Mouse (Mus musculus) stomach, embryonic 15.5 days (tissue): Measurements from ENCODE around the gene Aox2. TPM values are rescaled to one million over a fixed set of nuclear protein-coding genes. Genes with fewer than 3 reads are reported as not detected.

Source experiments
- ATAC-seq: fragments of 200-750 bp; cut with Nextera tagmentation; 2 replicates; pipeline ENCODE4 v1.8.0; 2017; ENCODE audit warnings: low read depth, moderate number of reproducible peaks, moderate TSS enrichment; ENCODE audit not compliant: insufficient read depth, low FRiP score
- H3K27ac ChIP-seq: fragments of 300-500 bp; sonication (generic); 2 replicates; pipeline ENCODE4 v1.5.1; 2015; ENCODE audit warnings: mild to moderate bottlenecking, inconsistent platforms
- H3K27me3 ChIP-seq: fragments of 300-500 bp; sonication (generic); replicated peaks from 2 replicates; pipeline ENCODE4 v1.6.1; 2015; ENCODE audit warnings: inconsistent platforms
- H3K36me3 ChIP-seq: fragments of 300-500 bp; sonication (generic); 2 replicates; pipeline ENCODE4 v1.6.1; 2015; ENCODE audit warnings: inconsistent platforms
- H3K4me1 ChIP-seq: fragments of 300-500 bp; sonication (generic); 2 replicates; pipeline ENCODE4 v1.6.1; 2015; ENCODE audit warnings: inconsistent platforms
- H3K4me2 ChIP-seq: fragments of 300-500 bp; sonication (generic); 2 replicates; pipeline ENCODE4 v1.6.1; 2015; ENCODE audit warnings: mild to moderate bottlenecking, inconsistent platforms
- H3K4me3 ChIP-seq: fragments of 300-500 bp; sonication (generic); replicated peaks from 2 replicates; pipeline ENCODE4 v1.5.1; 2015; ENCODE audit warnings: inconsistent platforms
- H3K9ac ChIP-seq: fragments of 300-500 bp; sonication (generic); 2 replicates; pipeline ENCODE4 v1.6.1; 2015; ENCODE audit warnings: inconsistent platforms
- H3K9me3 ChIP-seq: fragments of 300-500 bp; sonication (generic); 2 replicates; pipeline ENCODE4 v1.6.1; 2016; ENCODE audit warnings: inconsistent platforms
- WGBS: fragments of 180-500 bp; shearing (Covaris S2); methylation state at CpG from one replicate; pipeline ENCODE4 v1.1.7; 2015; 5-methylcytosine and 5-hydroxymethylcytosine counted together
- polyA plus RNA-seq: library from polyadenylated mRNA; unstranded; fragments of >200 nt; fragmentation: Nextera tagmentation; extraction: Ambion mirVana; gene quantifications from 2 replicates; pipeline ENCODE4 v1.2.1, GENCODE M21; 2015

The Aox2 gene
- polyA plus RNA-seq, 1 experiment from 2014 or later: 0.05 TPM

GRCm38 (mm10) chr1:58308594-58308993 is 30.5 kb downstream of the Aox2 start:
- Histone ChIP-seq H3K9ac (no peak overlapping the region), H3K27ac (no peak overlapping the region), H3K27me3 (no peaks in the 10 kb centered on the region), H3K9me3 (no peaks in the 10 kb centered on the region), H3K4me1 (peaks cover 8% of the 10 kb centered on the region; the same call in 1 of the 2 replicates), H3K36me3 (no peaks in the 10 kb centered on the region), H3K4me3 (no peak overlapping the region), H3K4me2 (no peak overlapping the region)
- no peak for ATAC-seq
- 82% methylated on average over 8 of the region's 8 CpGs for WGBS

DNA sequence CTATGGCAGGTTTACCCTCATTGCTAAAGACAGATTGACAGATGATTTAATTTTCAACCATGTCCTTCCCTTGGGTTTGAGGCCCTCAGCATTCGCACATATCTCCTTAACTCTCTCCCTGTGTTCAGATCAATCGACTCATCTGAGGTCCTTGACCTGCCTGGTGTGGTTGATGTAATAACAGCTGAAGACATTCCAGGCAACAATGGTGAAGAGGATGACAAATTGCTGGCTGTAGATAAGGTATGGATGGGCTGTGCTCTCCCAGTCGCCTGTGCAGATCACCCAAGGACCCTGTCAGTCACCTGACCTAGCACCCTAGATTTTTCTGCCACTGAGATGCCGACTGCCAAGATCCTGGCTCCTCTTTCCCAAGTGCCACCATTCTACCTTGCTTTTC is 31.7 kb downstream of the Aox2 start:
- 58% methylated on average over 4 of the region's 4 CpGs for WGBS
- H3K9me3 ChIP-seq: no peaks in the 10 kb centered on the region

DNA sequence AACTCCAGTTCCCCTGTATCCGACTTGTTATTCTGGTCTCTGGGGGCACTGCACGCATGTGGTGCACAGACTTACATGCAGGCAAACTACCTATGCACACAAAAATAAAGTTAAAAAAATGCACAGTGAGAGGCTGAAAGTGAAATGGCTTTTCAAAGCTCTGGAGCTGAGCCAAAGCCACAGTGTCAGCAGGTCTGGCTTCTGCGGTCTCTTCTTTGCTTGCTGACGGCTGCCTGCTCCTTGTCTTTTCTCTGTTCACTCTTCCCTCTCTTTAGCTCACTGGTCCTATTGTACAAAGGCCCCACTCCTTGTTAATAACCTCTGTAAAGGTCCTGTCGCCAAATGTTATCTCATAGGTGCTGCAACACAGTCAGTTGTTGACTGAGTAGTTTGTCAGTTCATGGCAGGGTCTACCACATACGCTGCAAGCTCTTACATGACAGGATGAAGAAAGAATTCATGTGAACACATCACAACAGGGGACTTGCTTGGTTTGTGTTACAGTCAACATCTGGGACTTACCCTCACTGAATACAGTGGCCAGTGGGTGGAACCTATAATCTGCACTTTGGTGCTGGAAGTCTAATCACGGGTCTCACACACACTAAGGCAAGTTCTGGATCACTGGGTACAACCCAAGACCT is 33.2 kb downstream of the Aox2 start:
- Histone ChIP-seq H3K4me2 (no peak overlapping the region), H3K4me3 (no peak overlapping the region), H3K4me1 (no peaks in the 10 kb centered on the region), H3K9ac (no peak overlapping the region), H3K27ac (no peak overlapping the region), H3K36me3 (no peaks in the 10 kb centered on the region), H3K27me3 (no peaks in the 10 kb centered on the region), H3K9me3 (no peaks in the 10 kb centered on the region)
- 73% methylated on average over 7 of the region's 7 CpGs for WGBS
- no peak for ATAC-seq

More for the DNA sequence above, 31.7 kb downstream of the Aox2 start:
- no peak overlapping the region for H3K9ac ChIP-seq
- no peaks in the 10 kb centered on the region for H3K36me3 ChIP-seq
- no peak overlapping the region for H3K4me3 ChIP-seq
- H3K4me1 ChIP-seq: no peaks in the 10 kb centered on the region
- H3K4me2 ChIP-seq: no peak overlapping the region
- no peaks in the 10 kb centered on the region for H3K27me3 ChIP-seq
- H3K27ac ChIP-seq: no peak overlapping the region
- ATAC-seq: no peak

DNA sequence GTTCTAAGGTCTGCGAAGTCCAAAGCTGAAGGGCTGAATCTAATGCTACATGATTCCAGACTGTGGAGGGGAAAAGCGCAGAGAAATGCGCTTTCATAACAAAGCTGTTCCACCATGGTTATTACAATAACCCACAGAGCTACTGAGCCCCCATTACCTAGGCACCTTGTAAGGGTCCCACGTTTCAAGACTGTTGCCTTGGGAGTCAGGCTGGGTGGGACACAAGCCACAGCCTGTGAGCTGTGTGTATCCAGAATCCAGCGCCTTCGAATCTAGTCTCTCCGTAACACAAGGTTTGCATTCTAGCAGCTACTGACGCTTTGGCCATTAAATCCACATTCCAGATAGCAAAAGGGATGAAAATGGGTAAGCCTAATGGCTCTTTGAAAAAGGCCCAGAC is 35.0 kb downstream of the Aox2 start:
- Histone ChIP-seq H3K9ac (no peak overlapping the region), H3K4me3 (no peak overlapping the region), H3K4me1 (no peaks in the 10 kb centered on the region), H3K9me3 (no peaks in the 10 kb centered on the region), H3K4me2 (no peak overlapping the region), H3K27ac (no peak overlapping the region), H3K36me3 (no peaks in the 10 kb centered on the region), H3K27me3 (no peaks in the 10 kb centered on the region)
- no peak for ATAC-seq
- 85% methylated on average over 8 of the region's 8 CpGs for WGBS

- no peaks in the 10 kb centered on the region for H3K36me3 ChIP-seq
- no peak overlapping the region for H3K4me3 ChIP-seq
- H3K4me1 ChIP-seq: no peaks in the 10 kb centered on the region
- no peak for ATAC-seq
- no peaks in the 10 kb centered on the region for H3K9me3 ChIP-seq
- H3K27me3 ChIP-seq: no peaks in the 10 kb centered on the region
- H3K27ac ChIP-seq: no peak overlapping the region
- no peak overlapping the region for H3K4me2 ChIP-seq
- 62% methylated on average over 6 of the region's 6 CpGs for WGBS
- H3K9ac ChIP-seq: no peak overlapping the region
Measured at GRCm38 (mm10) chr1:58315532-58315931, 37.4 kb downstream of the Aox2 start.

- peak overlapping the region; percentile 12 for H3K4me3 ChIP-seq
- WGBS: 24% methylated on average over 4 of the region's 4 CpGs
- no peak overlapping the region for H3K9ac ChIP-seq
- ATAC-seq: no peak
- no peaks in the 10 kb centered on the region for H3K36me3 ChIP-seq
- no peak overlapping the region for H3K27ac ChIP-seq
- peak overlapping the region; percentile 34 for H3K4me2 ChIP-seq
- no peaks in the 10 kb centered on the region for H3K4me1 ChIP-seq
- H3K27me3 ChIP-seq: no peaks in the 10 kb centered on the region
- H3K9me3 ChIP-seq: no peaks in the 10 kb centered on the region
Measured at GRCm38 (mm10) chr1:58333222-58333621, 55.1 kb downstream of the Aox2 start.

- WGBS: 67% methylated on average over 1 of the region's 1 CpGs
- no peaks in the 10 kb centered on the region for H3K9me3 ChIP-seq
- no peaks in the 10 kb centered on the region for H3K27me3 ChIP-seq
- H3K4me2 ChIP-seq: no peak overlapping the region
- no peak overlapping the region for H3K9ac ChIP-seq
- no peak overlapping the region for H3K4me3 ChIP-seq
- H3K36me3 ChIP-seq: no peaks in the 10 kb centered on the region
- ATAC-seq: no peak
- H3K27ac ChIP-seq: no peak overlapping the region
- no peaks in the 10 kb centered on the region for H3K4me1 ChIP-seq
Measured at GRCm38 (mm10) chr1:58339901-58340300, 61.8 kb downstream of the Aox2 start.

DNA sequence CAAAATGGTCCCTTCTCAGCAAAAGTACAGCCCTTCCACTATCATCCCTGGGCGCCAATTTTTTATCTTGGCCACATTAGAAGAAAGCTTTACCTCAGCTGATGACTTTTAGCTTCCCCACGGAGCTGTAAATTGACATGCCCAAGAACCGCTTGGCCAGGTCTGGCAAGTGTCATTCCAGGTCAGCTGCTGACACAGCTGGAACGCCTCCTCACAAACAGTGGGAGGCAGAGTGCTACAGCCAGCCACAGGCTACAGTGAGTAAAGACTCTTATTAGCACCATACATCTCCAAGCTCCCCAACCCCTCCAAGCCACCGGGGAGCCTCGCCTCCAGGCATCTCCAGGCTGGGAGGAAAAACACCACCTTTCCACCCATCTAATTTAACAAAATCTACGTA is 63.5 kb downstream of the Aox2 start:
- WGBS: 28% methylated on average over 7 of the region's 7 CpGs
- Histone ChIP-seq H3K36me3 (no peaks in the 10 kb centered on the region), H3K4me1 (no peaks in the 10 kb centered on the region), H3K4me3 (no peak overlapping the region), H3K4me2 (no peak overlapping the region), H3K27ac (no peak overlapping the region), H3K9ac (no peak overlapping the region), H3K27me3 (no peaks in the 10 kb centered on the region), H3K9me3 (no peaks in the 10 kb centered on the region)
- no peak for ATAC-seq

GRCm38 (mm10) chr1:58343861-58344260 is 65.7 kb downstream of the Aox2 start:
- no peak for ATAC-seq
- Histone ChIP-seq H3K9ac (no peak overlapping the region), H3K27ac (no peak overlapping the region), H3K4me3 (no peak overlapping the region), H3K4me2 (no peak overlapping the region), H3K27me3 (no peaks in the 10 kb centered on the region), H3K4me1 (no peaks in the 10 kb centered on the region), H3K36me3 (no peaks in the 10 kb centered on the region), H3K9me3 (no peaks in the 10 kb centered on the region)
- 65% methylated on average over 4 of the region's 4 CpGs for WGBS

- Histone ChIP-seq H3K27me3 (no peaks in the 10 kb centered on the region), H3K4me3 (no peak overlapping the region), H3K4me1 (no peaks in the 10 kb centered on the region), H3K4me2 (no peak overlapping the region), H3K27ac (no peak overlapping the region), H3K9me3 (no peaks in the 10 kb centered on the region), H3K36me3 (no peaks in the 10 kb centered on the region), H3K9ac (no peak overlapping the region)
- 80% methylated on average over 5 of the region's 5 CpGs for WGBS
- ATAC-seq: no peak
Measured at GRCm38 (mm10) chr1:58344570-58344969, 66.4 kb downstream of the Aox2 start.

GRCm38 (mm10) chr1:58346159-58346558 is 68.0 kb downstream of the Aox2 start:
- Histone ChIP-seq H3K36me3 (no peaks in the 10 kb centered on the region), H3K4me2 (no peak overlapping the region), H3K9ac (no peak overlapping the region), H3K4me3 (no peak overlapping the region), H3K27me3 (no peaks in the 10 kb centered on the region), H3K9me3 (no peaks in the 10 kb centered on the region), H3K4me1 (no peaks in the 10 kb centered on the region), H3K27ac (no peak overlapping the region)
- 64% methylated on average over 14 of the region's 14 CpGs for WGBS
- no peak for ATAC-seq

GRCm38 (mm10) chr1:58348712-58349111 is 70.6 kb downstream of the Aox2 start:
- Histone ChIP-seq H3K4me2 (no peak overlapping the region), H3K27me3 (no peaks in the 10 kb centered on the region), H3K27ac (no peak overlapping the region), H3K9me3 (no peaks in the 10 kb centered on the region), H3K4me3 (no peak overlapping the region), H3K4me1 (no peaks in the 10 kb centered on the region), H3K9ac (no peak overlapping the region), H3K36me3 (no peaks in the 10 kb centered on the region)
- 76% methylated on average over 6 of the region's 6 CpGs for WGBS
- no peak for ATAC-seq
